Mouse (Mus musculus) embryo, embryonic 10 days (tissue): ENCODE measurements at regions not wholly inside any gene's neighbourhood (a gene's known extent, or its start where the extent isn't known, plus 50 kb on each side); places are given as distances from the start of the nearest gene placed in this dataset.
"Not testable (repeated sequence)": the region's sequence is repeated elsewhere in the genome, so short reads cannot be mapped to it uniquely, and the experiment has no call there.

ENCODE experiments used
- DNase-seq: peaks from one replicate; pipeline ENCODE4 v3.0.0-alpha.2; 2015; ENCODE audit warnings: low spot score

DNA sequence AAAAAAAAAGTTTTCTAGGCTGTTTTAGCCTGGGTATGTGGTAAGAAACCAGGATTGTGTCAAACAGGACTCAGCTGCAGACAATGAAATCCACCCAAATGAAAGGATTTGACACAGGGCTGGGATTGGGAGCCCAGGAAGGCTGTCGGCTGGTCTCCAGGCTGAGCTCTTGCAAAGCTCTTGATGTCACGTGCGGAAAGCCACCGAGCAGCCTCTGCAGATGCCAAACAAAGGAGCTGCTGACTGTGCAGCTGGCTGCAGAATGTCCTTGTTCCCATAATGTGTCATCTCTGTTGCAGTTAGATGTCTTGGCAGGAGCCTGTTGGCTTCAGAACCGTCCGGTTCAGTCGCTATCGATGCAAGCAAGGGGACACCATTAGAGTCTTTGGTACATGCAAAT is 56.1 kb downstream of the Bbs10 start:
- peak; percentile 39 for DNase-seq

GRCm38 (mm10) chr10:111358340-111358739 is 59.9 kb downstream of the Bbs10 start:
- DNase-seq: not testable (repeated sequence)

DNA sequence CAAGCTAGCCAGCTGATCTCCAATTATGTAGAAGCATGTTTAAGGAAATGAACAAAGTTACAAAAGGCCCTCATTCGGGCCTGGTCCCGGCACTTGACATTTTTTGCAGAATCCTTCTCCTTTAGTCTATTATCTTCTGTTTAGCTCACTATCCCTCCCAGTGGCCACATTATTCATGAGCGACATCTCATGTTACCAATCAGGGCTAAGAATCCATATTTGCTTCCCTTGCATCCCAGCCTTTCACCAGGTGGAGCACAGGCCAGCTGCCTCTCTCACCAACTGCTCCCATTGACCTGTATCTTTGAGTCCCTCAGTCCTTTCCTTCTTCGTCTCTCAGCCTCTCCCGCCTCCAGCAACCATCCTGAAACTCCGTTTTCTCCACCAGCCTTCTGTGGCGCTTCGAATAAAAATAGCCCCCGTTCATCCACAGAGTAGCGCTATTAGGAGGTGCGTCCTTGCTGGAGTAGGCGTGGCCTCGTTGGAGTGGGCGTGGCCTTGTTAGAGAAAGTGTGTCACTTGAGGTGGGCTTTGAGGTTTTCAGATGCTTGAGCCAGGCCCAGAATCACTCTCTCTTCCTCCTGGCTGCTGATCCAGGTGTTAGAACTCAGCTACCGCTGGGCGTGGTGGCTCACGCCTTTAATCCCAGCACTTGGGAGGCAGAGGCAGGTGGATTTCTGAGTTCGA is 63.4 kb downstream of the Bbs10 start:
- peak; percentile 7 for DNase-seq

- peak; percentile 62 for DNase-seq
Observed at GRCm38 (mm10) chr10:111363729-111364617, 65.5 kb downstream of the Bbs10 start.

DNA sequence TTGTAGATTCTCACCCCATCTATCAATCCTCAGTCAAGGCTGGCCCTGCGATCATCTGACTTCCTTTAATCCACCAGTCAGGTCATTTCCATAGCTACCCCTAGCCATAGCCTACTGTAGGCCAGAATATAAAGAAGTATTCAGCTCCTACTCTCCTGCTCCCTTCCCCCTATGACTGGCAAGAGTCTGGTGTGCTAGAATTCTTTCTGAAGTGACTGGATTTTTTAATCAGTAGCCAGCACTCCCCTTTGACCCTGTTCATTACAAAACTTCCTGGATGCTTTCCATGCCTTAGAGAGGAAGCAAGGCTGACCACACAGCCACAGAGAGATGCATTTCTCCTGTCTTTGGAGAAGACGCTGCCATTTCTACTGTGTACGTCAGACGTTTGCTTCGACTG is 66.5 kb downstream of the Bbs10 start:
- peak; percentile 7 for DNase-seq

GRCm38 (mm10) chr10:111369046-111369445 is 70.6 kb downstream of the Bbs10 start:
- DNase-seq: not testable (repeated sequence)

GRCm38 (mm10) chr10:111378047-111378618 is 79.7 kb downstream of the Bbs10 start:
- DNase-seq: no peak

DNA sequence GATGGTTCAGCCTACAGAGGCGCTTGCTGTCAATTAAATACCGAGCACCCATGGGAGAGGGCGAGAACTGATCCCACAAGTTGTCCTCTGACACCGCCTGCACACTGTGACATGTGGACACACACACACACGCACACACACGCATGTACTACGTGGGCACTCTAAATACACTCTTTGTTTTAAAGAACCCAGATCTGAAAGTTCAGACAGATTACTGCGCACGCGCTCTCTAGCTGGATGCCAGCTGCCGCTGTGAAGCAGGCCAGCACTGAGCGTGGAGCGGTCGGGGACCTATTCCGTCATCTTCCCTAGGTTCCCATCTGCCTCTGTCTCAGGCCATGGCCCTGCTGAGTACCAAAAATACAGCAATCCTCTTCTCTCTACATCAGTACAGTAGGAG is 83.2 kb downstream of the Bbs10 start:
- DNase-seq: peak; percentile 30

DNA sequence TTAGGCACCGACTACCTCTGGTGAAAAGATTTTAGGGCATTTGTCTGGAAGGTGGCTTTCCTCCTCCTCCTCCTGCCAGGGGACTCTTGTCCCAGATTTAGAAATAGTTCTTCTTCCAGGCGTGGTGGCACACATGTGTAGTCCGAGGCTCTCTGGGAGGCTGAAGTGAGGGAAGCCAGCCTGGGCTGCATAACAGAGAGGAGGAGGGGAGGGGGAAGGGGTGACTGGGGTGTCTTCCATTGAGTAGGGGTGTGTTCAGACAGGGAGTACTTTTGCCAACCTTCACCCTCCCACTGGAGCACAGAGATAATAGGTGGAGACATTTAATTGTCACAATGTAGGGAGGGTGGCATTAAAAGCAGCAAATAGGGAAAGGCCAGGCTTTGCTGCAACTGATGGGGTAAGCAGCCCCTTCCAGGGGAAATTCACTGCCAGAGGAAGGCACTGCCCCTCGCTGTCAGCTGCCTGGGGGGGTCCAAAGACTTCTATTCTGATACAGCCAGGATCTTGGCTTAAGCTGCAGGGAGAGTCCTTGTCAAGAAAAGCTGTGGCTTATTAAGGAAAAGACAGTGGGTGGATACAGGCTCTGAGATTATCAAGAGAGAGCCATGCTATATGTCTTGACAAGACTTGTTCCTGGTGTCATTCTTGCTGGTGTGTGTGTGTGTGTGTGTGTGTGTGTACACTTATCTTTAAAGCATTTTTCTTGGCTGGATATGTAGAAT is 83.9 kb downstream of the Bbs10 start:
- DNase-seq: no peak

- DNase-seq: no peak
Observed at GRCm38 (mm10) chr10:111385561-111385960, 87.1 kb downstream of the Bbs10 start.

GRCm38 (mm10) chr10:111387869-111388538 is 85.0 kb upstream of the Nap1l1 start:
- DNase-seq: peak; percentile 21

DNA sequence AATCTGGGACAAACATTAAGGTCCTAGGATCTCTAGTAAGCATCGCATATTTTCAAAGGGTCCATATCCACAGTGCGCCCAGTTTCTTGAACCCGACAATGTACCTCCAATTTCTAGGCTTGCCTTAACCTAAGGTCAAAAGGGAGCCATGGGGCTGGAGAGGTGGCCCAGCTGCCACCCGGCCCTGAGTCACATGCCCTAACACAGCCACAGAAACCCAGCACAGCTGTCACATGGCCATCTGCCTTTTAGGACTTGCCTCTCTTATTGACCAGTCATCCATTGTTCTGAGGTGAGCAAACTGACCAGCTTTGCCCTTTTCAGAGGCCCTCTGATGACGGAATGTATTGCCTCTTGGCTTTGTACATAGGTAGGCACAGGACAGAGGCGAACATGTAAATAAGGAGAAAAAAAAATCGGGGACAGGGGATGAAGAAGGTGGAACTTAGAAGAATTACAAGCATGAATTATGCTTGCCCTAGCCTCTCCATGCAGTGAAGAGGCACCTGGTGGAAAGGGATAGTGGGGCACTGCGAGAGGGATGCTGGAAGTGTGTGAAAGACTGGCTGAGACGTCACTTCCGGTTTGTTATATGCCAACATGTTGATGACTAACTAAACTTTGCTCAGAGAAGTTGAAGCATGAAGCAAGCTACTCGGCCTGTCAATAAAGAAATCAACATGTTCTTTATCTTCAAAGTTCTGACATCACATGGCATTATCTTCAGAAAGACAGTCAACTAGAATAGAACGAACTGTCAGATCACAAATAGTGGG is 84.3 kb upstream of the Nap1l1 start:
- no peak for DNase-seq

GRCm38 (mm10) chr10:111389890-111390289 is 83.1 kb upstream of the Nap1l1 start:
- peak; percentile 60 for DNase-seq

GRCm38 (mm10) chr10:111394421-111394820 is 78.6 kb upstream of the Nap1l1 start:
- DNase-seq: no peak

GRCm38 (mm10) chr10:111405071-111405470 is 68.0 kb upstream of the Nap1l1 start:
- no peak for DNase-seq

DNA sequence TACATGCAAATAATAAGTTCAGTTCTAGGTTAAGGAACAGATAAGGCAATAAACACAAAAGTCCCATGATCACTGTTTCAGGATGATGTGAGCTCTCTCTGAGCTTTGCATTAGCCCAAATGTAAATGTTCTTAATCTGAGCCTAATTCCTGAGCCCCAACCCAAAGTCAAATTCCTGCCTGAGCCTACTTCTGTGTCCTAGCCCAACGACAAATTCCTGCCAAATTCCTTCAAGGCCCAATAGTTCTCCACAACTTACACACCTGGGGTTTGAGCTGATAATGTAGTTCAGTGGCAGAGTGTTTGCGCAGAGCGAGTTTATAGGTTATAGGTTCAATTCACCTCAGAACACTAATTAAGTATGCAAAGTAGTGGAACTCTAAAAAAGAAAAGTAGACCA is 64.1 kb upstream of the Nap1l1 start:
- DNase-seq: no peak

DNA sequence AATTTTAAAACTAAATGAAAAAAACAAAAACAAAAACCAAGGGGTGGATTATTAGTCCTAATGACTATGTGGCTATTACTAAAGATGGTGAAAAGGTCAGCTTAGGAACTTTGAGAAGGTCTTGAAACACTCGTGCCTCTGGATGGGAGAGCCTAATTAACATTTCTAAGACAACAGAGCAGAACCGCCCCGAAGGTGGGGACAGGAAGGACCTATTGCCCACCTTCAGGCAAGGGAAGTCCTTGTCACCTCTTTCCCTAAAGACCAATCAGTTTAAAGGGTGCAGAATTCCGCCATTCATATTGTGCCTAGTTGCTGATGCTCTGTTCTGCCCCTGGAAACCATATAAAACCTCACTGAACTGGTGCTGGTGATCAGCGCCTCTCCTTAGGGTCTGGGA is 63.5 kb upstream of the Nap1l1 start:
- no peak for DNase-seq

GRCm38 (mm10) chr10:111410121-111410520 is 62.9 kb upstream of the Nap1l1 start:
- DNase-seq: no peak

DNA sequence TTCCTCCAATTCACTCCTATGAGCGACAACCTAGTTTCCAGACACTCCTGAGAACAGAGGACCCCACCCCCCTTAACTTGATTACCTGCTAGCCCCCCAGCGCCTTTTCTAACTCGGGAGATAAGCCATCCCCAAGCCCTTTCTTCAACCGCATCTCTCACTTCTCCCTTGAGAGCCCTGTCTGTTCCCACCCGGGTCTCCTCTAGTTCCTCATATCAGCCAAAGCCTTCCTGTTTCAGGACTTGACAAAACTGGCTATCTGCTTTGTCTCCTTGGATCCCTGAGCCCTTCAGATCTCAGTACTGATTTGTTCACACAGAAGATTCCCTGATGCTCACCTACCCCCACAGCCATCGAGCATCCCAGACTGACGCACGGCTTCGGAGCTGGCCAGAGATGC is 61.5 kb upstream of the Nap1l1 start:
- no peak for DNase-seq

DNA sequence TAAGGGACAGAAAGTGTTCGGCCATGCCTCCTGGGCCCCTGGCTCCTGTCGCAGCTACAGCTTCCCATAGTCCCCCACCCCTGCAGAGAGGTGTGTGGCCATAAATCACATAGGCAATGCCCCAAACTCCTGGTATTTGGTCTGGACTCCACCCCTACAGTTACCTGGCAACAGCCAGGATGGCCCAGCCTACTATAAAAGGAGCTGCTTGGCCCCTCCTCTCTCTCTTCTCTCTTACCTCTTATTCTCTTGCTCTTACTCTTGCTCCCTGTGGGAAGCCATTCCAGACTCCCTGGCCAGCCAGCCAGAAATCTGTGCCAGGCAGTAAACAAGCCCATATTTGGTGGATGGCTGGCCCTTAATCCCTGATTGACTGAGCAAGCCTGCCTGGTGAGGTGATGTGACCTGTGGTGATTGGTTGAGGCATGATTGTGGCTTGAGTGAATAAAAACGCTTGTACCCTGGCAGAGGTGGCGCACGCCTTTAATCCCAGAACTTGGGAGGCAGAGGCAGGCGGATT is 56.4 kb upstream of the Nap1l1 start:
- DNase-seq: no peak
